Mouse (Mus musculus): Measurements from ENCODE around the gene Thada. TPM values are rescaled to one million over a fixed set of nuclear protein-coding genes. Genes with fewer than 3 reads are reported as not detected.

The Thada gene
- polyA plus RNA-seq, 1 experiment from 2014 or later, result 2.3 TPM

DNA sequence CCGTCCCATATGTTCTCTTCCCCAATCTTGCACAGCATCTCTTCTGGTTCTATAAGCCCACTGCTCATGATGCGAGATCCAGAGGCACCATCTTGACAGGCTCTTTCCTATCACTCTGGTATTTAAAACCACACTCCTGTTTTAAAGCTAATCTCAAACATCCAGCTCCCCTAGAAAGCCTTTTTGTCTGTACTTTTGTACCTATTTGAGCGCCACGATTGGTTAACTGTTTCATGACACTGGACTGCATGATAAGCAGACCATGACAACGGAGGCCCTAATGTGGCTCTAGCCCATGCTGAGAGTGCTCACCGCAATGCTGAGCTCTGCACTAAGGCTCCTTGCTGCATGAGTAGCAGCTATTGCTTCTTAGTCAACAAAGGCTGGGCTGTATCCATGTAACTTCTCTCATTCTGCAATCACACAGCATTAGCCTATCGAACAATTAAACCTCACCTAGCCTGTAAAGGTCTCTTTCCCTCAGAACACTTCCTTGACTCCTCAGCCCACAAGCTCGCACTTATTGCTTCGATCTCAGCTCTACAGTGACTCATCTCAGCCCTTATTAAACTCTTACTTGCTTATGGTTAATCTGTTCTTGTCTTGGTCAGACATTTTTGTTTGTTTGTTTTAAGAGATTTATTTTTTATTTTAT, 203.6 kb downstream of the Thada start:
- no peak overlapping the region for H3K4me2 ChIP-seq (replicated peaks; ENCODE audit: low read depth, low read length)
- ATAC-seq, result no peak
- no peaks in the 10 kb centered on the region for H3K27me3 ChIP-seq (replicated peaks; ENCODE audit: insufficient read depth, low read length)
- H3K27ac ChIP-seq (ENCODE audit: low read length), result no peak overlapping the region
- 87% methylated on average over 9 of the region's 9 CpGs for WGBS
- no peak for DNase-seq (ENCODE audit: low spot score)
- TF ChIP-seq EP300 (IDR thresholded peaks at IDR 0.05), result no peak
- no peak for TF ChIP-seq CTCF (IDR thresholded peaks at IDR 0.05)
- no peak overlapping the region for H3K4me3 ChIP-seq (ENCODE audit: low read depth, low read length)
- H3K36me3 ChIP-seq (ENCODE audit: insufficient read depth, low read length), result no peaks in the 10 kb centered on the region
- no peaks in the 10 kb centered on the region for H3K9me3 ChIP-seq (ENCODE audit: low read length)
- peaks cover 14% of the 10 kb centered on the region for H3K4me1 ChIP-seq (ENCODE audit: insufficient read depth, low read depth, low read length)
- no peak overlapping the region for H3K9ac ChIP-seq (replicated peaks; ENCODE audit: low read depth)

GRCm38 (mm10) chr17:84261010-84261409, 205.0 kb downstream of the Thada start:
- no peak overlapping the region for H3K9ac ChIP-seq (replicated peaks; ENCODE audit: low read depth)
- peaks cover 12% of the 10 kb centered on the region for H3K4me1 ChIP-seq (ENCODE audit: insufficient read depth, low read depth, low read length)
- no peak overlapping the region for H3K4me3 ChIP-seq (ENCODE audit: low read depth, low read length)
- no peak for ATAC-seq
- H3K36me3 ChIP-seq (ENCODE audit: insufficient read depth, low read length), result no peaks in the 10 kb centered on the region
- TF ChIP-seq CTCF (IDR thresholded peaks at IDR 0.05) (no peak), EP300 (IDR thresholded peaks at IDR 0.05) (no peak)
- DNase-seq (ENCODE audit: low spot score), result no peak
- H3K4me2 ChIP-seq (replicated peaks; ENCODE audit: low read depth, low read length), result no peak overlapping the region
- no peaks in the 10 kb centered on the region for H3K9me3 ChIP-seq (ENCODE audit: low read length)
- H3K27ac ChIP-seq (ENCODE audit: low read length), result no peak overlapping the region
- H3K27me3 ChIP-seq (replicated peaks; ENCODE audit: insufficient read depth, low read length), result no peaks in the 10 kb centered on the region

- Histone ChIP-seq H3K36me3 (ENCODE audit: insufficient read depth, low read length) (no peaks in the 10 kb centered on the region), H3K4me2 (replicated peaks; ENCODE audit: low read depth, low read length) (no peak overlapping the region), H3K9me3 (ENCODE audit: low read length) (no peaks in the 10 kb centered on the region), H3K9ac (replicated peaks; ENCODE audit: low read depth) (no peak overlapping the region), H3K27me3 (replicated peaks; ENCODE audit: insufficient read depth, low read length) (no peaks in the 10 kb centered on the region), H3K4me3 (ENCODE audit: low read depth, low read length) (no peak overlapping the region), H3K4me1 (ENCODE audit: insufficient read depth, low read depth, low read length) (peaks cover 10% of the 10 kb centered on the region; the same call in 1 of the 2 replicates), H3K27ac (ENCODE audit: low read length) (no peak overlapping the region)
- DNase-seq (ENCODE audit: low spot score) (no peak), ATAC-seq (no peak)
- TF ChIP-seq EP300 (IDR thresholded peaks at IDR 0.05) (no peak), CTCF (IDR thresholded peaks at IDR 0.05) (no peak)
Observed at GRCm38 (mm10) chr17:84260226-84260625, 205.8 kb downstream of the Thada start.

- no peak overlapping the region for H3K4me2 ChIP-seq (replicated peaks; ENCODE audit: low read depth, low read length)
- TF ChIP-seq CTCF (IDR thresholded peaks at IDR 0.05) (no peak), EP300 (IDR thresholded peaks at IDR 0.05) (no peak)
- WGBS, result 50% methylated on average over 4 of the region's 4 CpGs
- no peaks in the 10 kb centered on the region for H3K9me3 ChIP-seq (ENCODE audit: low read length)
- peaks cover 8% of the 10 kb centered on the region; the same call in 1 of the 2 replicates for H3K4me1 ChIP-seq (ENCODE audit: insufficient read depth, low read depth, low read length)
- H3K27ac ChIP-seq (ENCODE audit: low read length), result no peak overlapping the region
- ATAC-seq (no peak), DNase-seq (ENCODE audit: low spot score) (no peak)
- H3K27me3 ChIP-seq (replicated peaks; ENCODE audit: insufficient read depth, low read length), result no peaks in the 10 kb centered on the region
- no peak overlapping the region for H3K9ac ChIP-seq (replicated peaks; ENCODE audit: low read depth)
- no peak overlapping the region for H3K4me3 ChIP-seq (ENCODE audit: low read depth, low read length)
- no peaks in the 10 kb centered on the region for H3K36me3 ChIP-seq (ENCODE audit: insufficient read depth, low read length)
Observed at GRCm38 (mm10) chr17:84258638-84259261, 207.3 kb downstream of the Thada start.

DNA sequence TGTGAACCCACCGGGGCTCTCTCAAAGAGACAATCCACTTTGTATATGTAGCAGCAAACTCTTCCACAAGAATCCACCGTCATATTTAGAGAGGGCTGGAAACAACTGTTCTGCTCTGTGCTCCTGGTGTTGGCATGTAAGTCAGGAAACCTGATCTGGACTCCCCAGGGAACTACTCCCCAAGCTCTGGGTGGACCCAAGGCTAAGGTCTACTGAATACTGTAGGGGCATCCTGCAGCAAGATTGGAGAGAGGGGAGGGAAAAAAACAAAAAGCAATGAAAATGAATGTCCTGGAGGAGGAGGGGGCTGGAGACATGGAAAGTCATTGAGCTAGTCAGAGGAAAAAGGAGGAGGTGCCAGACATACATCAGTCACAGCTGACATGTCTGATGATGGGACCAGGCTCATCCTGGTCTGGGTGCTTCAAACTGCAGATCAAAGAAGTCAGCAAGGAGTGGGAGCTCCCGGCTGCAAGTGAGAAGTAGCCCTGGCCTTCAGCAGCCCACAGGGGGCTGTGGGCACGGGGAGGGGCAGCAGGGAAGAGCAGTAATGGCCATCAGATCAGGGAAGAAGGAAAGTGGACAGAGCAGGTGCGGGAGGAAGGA, 208.0 kb downstream of the Thada start:
- Histone ChIP-seq H3K9ac (replicated peaks; ENCODE audit: low read depth) (no peak overlapping the region), H3K4me3 (ENCODE audit: low read depth, low read length) (no peak overlapping the region), H3K27me3 (replicated peaks; ENCODE audit: insufficient read depth, low read length) (no peaks in the 10 kb centered on the region), H3K4me2 (replicated peaks; ENCODE audit: low read depth, low read length) (no peak overlapping the region), H3K36me3 (ENCODE audit: insufficient read depth, low read length) (no peaks in the 10 kb centered on the region), H3K4me1 (ENCODE audit: insufficient read depth, low read depth, low read length) (peaks cover 8% of the 10 kb centered on the region; the same call in 1 of the 2 replicates), H3K27ac (ENCODE audit: low read length) (no peak overlapping the region), H3K9me3 (ENCODE audit: low read length) (no peaks in the 10 kb centered on the region)
- no peak for ATAC-seq
- TF ChIP-seq EP300 (IDR thresholded peaks at IDR 0.05) (no peak), CTCF (IDR thresholded peaks at IDR 0.05) (no peak)
- no peak for DNase-seq (ENCODE audit: low spot score)
- WGBS, result 61% methylated on average over 5 of the region's 5 CpGs

GRCm38 (mm10) chr17:84256278-84256819, 209.7 kb downstream of the Thada start:
- Histone ChIP-seq H3K4me3 (ENCODE audit: low read depth, low read length) (no peak overlapping the region), H3K27ac (ENCODE audit: low read length) (no peak overlapping the region), H3K4me2 (replicated peaks; ENCODE audit: low read depth, low read length) (no peak overlapping the region), H3K36me3 (ENCODE audit: insufficient read depth, low read length) (no peaks in the 10 kb centered on the region), H3K4me1 (ENCODE audit: insufficient read depth, low read depth, low read length) (peaks cover 8% of the 10 kb centered on the region; the same call in 1 of the 2 replicates), H3K9me3 (ENCODE audit: low read length) (no peaks in the 10 kb centered on the region), H3K27me3 (replicated peaks; ENCODE audit: insufficient read depth, low read length) (no peaks in the 10 kb centered on the region), H3K9ac (replicated peaks; ENCODE audit: low read depth) (no peak overlapping the region)
- 32% methylated on average over 9 of the region's 9 CpGs for WGBS
- TF ChIP-seq EP300 (IDR thresholded peaks at IDR 0.05), result no peak
- no peak for TF ChIP-seq CTCF (IDR thresholded peaks at IDR 0.05)
- no peak for DNase-seq (ENCODE audit: low spot score)
- no peak for ATAC-seq
